Mouse (Mus musculus) cerebellum, adult 11-12 months (tissue): Measurements from ENCODE around the gene Slc25a29.

Experiments used
- DNase-seq: peaks from one replicate; pipeline ENCODE4 v3.0.0; 2022

Gene Slc25a29

GRCm38 (mm10) chr12:108794078-108794711 is 41.5 kb downstream of the Slc25a29 start:
- DNase-seq = peak; percentile 90

GRCm38 (mm10) chr12:108793453-108793941 is 42.2 kb downstream of the Slc25a29 start:
- DNase-seq = peak; percentile 73

- DNase-seq = peak; percentile 99
Observed at GRCm38 (mm10) chr12:108792546-108793452, 42.9 kb downstream of the Slc25a29 start, which contains the start of gene Yy1. Gene Yy1 (plus strand): TSS chr12:108792973.

- DNase-seq = peak; percentile 83
Observed at GRCm38 (mm10) chr12:108792152-108792545, 43.5 kb downstream of the Slc25a29 start.

GRCm38 (mm10) chr12:108787329-108787728 is 48.4 kb downstream of the Slc25a29 start:
- DNase-seq = no peak

- no peak for DNase-seq
Observed at GRCm38 (mm10) chr12:108785161-108785560, 50.5 kb downstream of the Slc25a29 start.

GRCm38 (mm10) chr12:108780108-108780877 is 55.4 kb downstream of the Slc25a29 start:
- no peak for DNase-seq
